Mouse (Mus musculus): ENCODE measurements around the gene Dusp11. TPM values are rescaled to one million over a fixed set of nuclear protein-coding genes. Genes with fewer than 3 reads are reported as not detected.
A peak's percentile ranks its signal among the peaks of the same experiment; 100 is the strongest.
"Not testable (repeated sequence)": the region's sequence is repeated elsewhere in the genome, so short reads cannot be mapped to it uniquely, and the experiment has no call there.

Gene Dusp11
- polyA plus RNA-seq, 1 experiment from 2014 or later: 37.1 TPM

- Histone ChIP-seq H3K4me3 (ENCODE audit: low read depth, low read length) (peak within 1 kb of the TSS; percentile 30), H3K27ac (ENCODE audit: low read depth, low read length) (peak within 1 kb of the TSS; percentile 50; the same call in 1 of the 2 replicates), H3K4me2 (replicated peaks; ENCODE audit: low read depth) (peak within 1 kb of the TSS; percentile 53)
- WGBS: 14% methylated on average over 20 of the region's 20 CpGs
- ATAC-seq: peak; percentile 63
- peak; percentile 91 for TF ChIP-seq CTCF (IDR thresholded peaks at IDR 0.05; ENCODE audit: low read depth)
- H3K9me3 ChIP-seq (ENCODE audit: control insufficient read depth); H3K36me3 ChIP-seq (ENCODE audit: control insufficient read depth, insufficient read depth); H3K9ac ChIP-seq (ENCODE audit: low read depth, low read length); H3K27me3 ChIP-seq (replicated peaks; ENCODE audit: control insufficient read depth, insufficient read depth, low read length); H3K4me1 ChIP-seq (replicated peaks; ENCODE audit: control insufficient read depth, insufficient read depth, low read length): not testable (repeated sequence)
These were observed 56.8 kb downstream of the Dusp11 start, which contains the start of gene Nat8f4 for GRCm38 (mm10) chr6:85904642-85905061. Gene Nat8f4 (minus strand): TSS chr6:85904884.

- no peak for TF ChIP-seq CTCF (IDR thresholded peaks at IDR 0.05; ENCODE audit: low read depth)
- Histone ChIP-seq H3K4me2 (replicated peaks; ENCODE audit: low read depth) (no peak overlapping the region), H3K36me3 (ENCODE audit: control insufficient read depth, insufficient read depth) (no peaks in the 10 kb centered on the region), H3K27ac (ENCODE audit: low read depth, low read length) (peak overlapping the region; percentile 62; the same call in 1 of the 2 replicates), H3K4me3 (ENCODE audit: low read depth, low read length) (no peak overlapping the region), H3K9me3 (ENCODE audit: control insufficient read depth) (no peaks in the 10 kb centered on the region), H3K27me3 (replicated peaks; ENCODE audit: control insufficient read depth, insufficient read depth, low read length) (no peaks in the 10 kb centered on the region), H3K4me1 (replicated peaks; ENCODE audit: control insufficient read depth, insufficient read depth, low read length) (no peaks in the 10 kb centered on the region), H3K9ac (ENCODE audit: low read depth, low read length) (no peak overlapping the region)
- WGBS: 45% methylated on average over 2 of the region's 2 CpGs
- ATAC-seq: peak; percentile 73
These were observed 59.2 kb downstream of the Dusp11 start for GRCm38 (mm10) chr6:85902303-85902702.

- H3K27ac ChIP-seq (ENCODE audit: low read depth, low read length); H3K36me3 ChIP-seq (ENCODE audit: control insufficient read depth, insufficient read depth); H3K27me3 ChIP-seq (replicated peaks; ENCODE audit: control insufficient read depth, insufficient read depth, low read length); H3K4me3 ChIP-seq (ENCODE audit: low read depth, low read length); H3K4me1 ChIP-seq (replicated peaks; ENCODE audit: control insufficient read depth, insufficient read depth, low read length); H3K9me3 ChIP-seq (ENCODE audit: control insufficient read depth); H3K4me2 ChIP-seq (replicated peaks; ENCODE audit: low read depth); ATAC-seq; H3K9ac ChIP-seq (ENCODE audit: low read depth, low read length): not testable (repeated sequence)
- WGBS: 79% methylated on average over 6 of the region's 8 CpGs
These were observed 62.6 kb downstream of the Dusp11 start for GRCm38 (mm10) chr6:85898596-85899475.

GRCm38 (mm10) chr6:85895061-85895648 is 66.3 kb downstream of the Dusp11 start:
- 67% methylated on average over 25 of the region's 25 CpGs for WGBS
- TF ChIP-seq CTCF (IDR thresholded peaks at IDR 0.05; ENCODE audit: low read depth): peak; percentile 76
- H3K36me3 ChIP-seq (ENCODE audit: control insufficient read depth, insufficient read depth); H3K4me1 ChIP-seq (replicated peaks; ENCODE audit: control insufficient read depth, insufficient read depth, low read length); H3K4me3 ChIP-seq (ENCODE audit: low read depth, low read length); H3K27me3 ChIP-seq (replicated peaks; ENCODE audit: control insufficient read depth, insufficient read depth, low read length); ATAC-seq; H3K4me2 ChIP-seq (replicated peaks; ENCODE audit: low read depth); H3K9me3 ChIP-seq (ENCODE audit: control insufficient read depth); H3K27ac ChIP-seq (ENCODE audit: low read depth, low read length); H3K9ac ChIP-seq (ENCODE audit: low read depth, low read length): not testable (repeated sequence)

Other genes with a start within 250 kb of the Dusp11 start
- 0.38 and 0.40 TPM in 2 replicates for gene Nat8f7, start 248.5 kb downstream of the Dusp11 start, polyA plus RNA-seq (2015; fragmentation: Nextera tagmentation; extraction: Ambion mirVana)
- gene Nat8f3, start 195.9 kb downstream of the Dusp11 start, polyA plus RNA-seq (2015; fragmentation: Nextera tagmentation; extraction: Ambion mirVana): 0.14 TPM in 1 of 2 replicates, not detected in the other
- gene Nat8f6, start 140.7 kb downstream of the Dusp11 start, polyA plus RNA-seq (2015; fragmentation: Nextera tagmentation; extraction: Ambion mirVana): 0.18 TPM in 1 of 2 replicates, not detected in the other
- gene Nat8f5, start 140.7 kb downstream of the Dusp11 start, polyA plus RNA-seq (2015; fragmentation: Nextera tagmentation; extraction: Ambion mirVana): 7.7 and 10.7 TPM in 2 replicates
- 50.2 and 51.8 TPM in 2 replicates for gene Nat8, start 129.6 kb downstream of the Dusp11 start, polyA plus RNA-seq (2015; fragmentation: Nextera tagmentation; extraction: Ambion mirVana)
- gene Nat8f2, start 92.5 kb downstream of the Dusp11 start, polyA plus RNA-seq (2015; fragmentation: Nextera tagmentation; extraction: Ambion mirVana): 0.16 and 0.38 TPM in 2 replicates
- gene Nat8f4, start 56.8 kb downstream of the Dusp11 start, polyA plus RNA-seq (2015; fragmentation: Nextera tagmentation; extraction: Ambion mirVana): 38.7 and 41.4 TPM in 2 replicates
- gene Tprkb, start 49.8 kb downstream of the Dusp11 start, polyA plus RNA-seq (2015; fragmentation: Nextera tagmentation; extraction: Ambion mirVana): 61.3 and 65.1 TPM in 2 replicates
- gene Nat8f1, start 46.0 kb downstream of the Dusp11 start, polyA plus RNA-seq (2015; fragmentation: Nextera tagmentation; extraction: Ambion mirVana): 18.1 and 19.0 TPM in 2 replicates
- gene Figla, start 54.5 kb upstream of the Dusp11 start, polyA plus RNA-seq (2015; fragmentation: Nextera tagmentation; extraction: Ambion mirVana): not detected in 2 replicates
- gene Add2, start 67.0 kb upstream of the Dusp11 start, polyA plus RNA-seq (2015; fragmentation: Nextera tagmentation; extraction: Ambion mirVana): 2.0 and 2.1 TPM in 2 replicates
- gene Tgfa, start 233.6 kb upstream of the Dusp11 start, polyA plus RNA-seq (2015; fragmentation: Nextera tagmentation; extraction: Ambion mirVana): 7.5 and 8.4 TPM in 2 replicates

All from intestine, postnatal 0 days (tissue).